Mouse (Mus musculus) brain, embryonic 14.5 days (tissue): ENCODE data around the gene Glp2r.

ENCODE experiments used
- CTCF ChIP-seq: fragments of 200-500 bp; IDR thresholded peaks from 2 replicates; pipeline ENCODE4 v1.5.1; 2012; ENCODE audit warnings: inconsistent platforms, mild to moderate bottlenecking, moderate library complexity, borderline replicate concordance; ENCODE audit not compliant: insufficient read depth, insufficient read length; ENCODE audit errors: extremely low read depth
- POLR2A ChIP-seq: fragments of 200-500 bp; IDR thresholded peaks from 2 replicates; pipeline ENCODE4 v1.6.1; 2012; ENCODE audit warnings: mild to moderate bottlenecking, inconsistent platforms, borderline replicate concordance; ENCODE audit not compliant: poor library complexity, insufficient read depth, insufficient read length, severe bottlenecking; ENCODE audit errors: extremely low read depth

DNA sequence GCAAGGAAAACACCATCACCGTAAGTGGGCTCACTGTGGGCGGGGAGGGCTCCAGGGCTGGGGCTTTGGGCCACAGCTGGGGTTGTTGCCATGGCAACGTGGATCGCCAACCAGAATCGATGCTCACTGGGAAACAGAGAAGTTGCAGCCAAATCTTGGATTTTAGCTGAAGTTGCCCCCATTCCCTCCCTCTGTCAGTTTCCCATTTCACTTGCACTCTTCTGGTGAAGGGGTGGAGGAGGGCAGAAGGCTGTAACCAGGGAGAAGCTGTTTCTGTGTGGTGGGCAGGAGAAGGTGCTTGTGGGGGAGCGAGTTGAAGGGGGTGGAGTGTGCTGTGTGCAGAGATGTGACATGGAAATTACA, 118.1 kb downstream of the Glp2r start:
- TF ChIP-seq CTCF: no peak
- no peak for TF ChIP-seq POLR2A
